In genomic region chr11:71003611-71004315, GRCm38 (mm10) we compare ENCODE assay signal across 8 mouse cellular contexts. TPM values are rescaled to one million over a fixed set of nuclear protein-coding genes. Genes with fewer than 3 reads are reported as not detected.
A peak's percentile ranks its signal among the peaks of the same experiment; 100 is the strongest.
DNase-seq lines count a peak whose midpoint lies in the region; ATAC-seq and TF ChIP-seq lines count a peak whose summit lies in the region.

No protein-coding gene starts in this region.

- H3K4me2 ChIP-seq in midbrain, embryonic 15.5 days = peak overlapping the region; percentile 91

- peaks cover 35% of the 10 kb centered on the region for H3K36me3 ChIP-seq in forebrain, embryonic 10.5 days (replicated peaks)
- H3K36me3 ChIP-seq in midbrain, embryonic 15.5 days (replicated peaks) = peaks cover 16% of the 10 kb centered on the region

- H3K4me1 ChIP-seq in forebrain, embryonic 10.5 days = peaks cover 22% of the 10 kb centered on the region
- H3K4me1 ChIP-seq in midbrain, embryonic 15.5 days = peaks cover 22% of the 10 kb centered on the region

- peak overlapping the region; percentile 83 for H3K9ac ChIP-seq in midbrain, embryonic 15.5 days

- peak; percentile 87 for ATAC-seq in midbrain, embryonic 15.5 days (replicated peaks)

- peak overlapping the region; percentile 82 for H3K4me3 ChIP-seq in left cerebral cortex, adult 2 months
- H3K4me3 ChIP-seq in forebrain, embryonic 10.5 days = peak overlapping the region; percentile 86
- peak overlapping the region; percentile 100 for H3K4me3 ChIP-seq in midbrain, embryonic 15.5 days

- no peaks in the 10 kb centered on the region for H3K27me3 ChIP-seq in forebrain, embryonic 10.5 days (ENCODE audit: poor library complexity, severe bottlenecking)
- no peaks in the 10 kb centered on the region for H3K27me3 ChIP-seq in midbrain, embryonic 15.5 days (replicated peaks)

- WGBS in forebrain, embryonic 10.5 days = 1% methylated on average over 49 of the region's 49 CpGs
- under 1% methylated on average over 49 of the region's 49 CpGs for WGBS in midbrain, embryonic 15.5 days

- no peak for DNase-seq in left cerebral cortex, adult 2 months (ENCODE audit: extremely low spot score in 1 of 2, low spot score in 2 of 2)
- no peak for DNase-seq in left cerebral cortex, adult 8-10 months (ENCODE audit: low spot score in 2 of 2)
- DNase-seq in ZHBTc4 (ENCODE audit: low read depth, low spot score) = peak; percentile 41
- no peak for DNase-seq in forebrain, embryonic 10.5 days (ENCODE audit: extremely low spot score, low spot score)
- peak; percentile 49 to 70 for DNase-seq in kidney, postnatal 36 days
- no peak for DNase-seq in Muller cell, postnatal 12 days (ENCODE audit: inconsistent ontology term)
- DNase-seq in layer of hippocampus, adult 11-12 months (ENCODE audit: low spot score) = no peak

- intact Hi-C loops in left cerebral cortex, adult 2 months (cut with DNase I) = loop anchor here (1.0 to 5.0 kb wide), 3 partner anchors 16 to 49 kb away; partner anchors contain the start of genes Derl2 and Mis12

- TF ChIP-seq CTCF in left cerebral cortex, adult 2 months (IDR thresholded peaks at IDR 0.05) = no peak

- no peaks in the 10 kb centered on the region for H3K9me3 ChIP-seq in forebrain, embryonic 10.5 days
- no peaks in the 10 kb centered on the region for H3K9me3 ChIP-seq in midbrain, embryonic 15.5 days

- peak overlapping the region; percentile 77 for H3K27ac ChIP-seq in left cerebral cortex, adult 2 months
- H3K27ac ChIP-seq in forebrain, embryonic 10.5 days = peak overlapping the region; percentile 87
- peak overlapping the region; percentile 84 for H3K27ac ChIP-seq in midbrain, embryonic 15.5 days

RNA-seq across cellular contexts. Expression of gene Dhx33, which starts 0.5 kb away (rescaled TPM):
- total RNA-seq in left cerebral cortex, adult 2 months (2021) = 10 to 100 TPM; 27.6 to 34.1 TPM
- total RNA-seq in left cerebral cortex, adult 8-10 months (2022) = 10 to 100 TPM; 25.7 to 28.6 (median 26.2) TPM
- 27.5 and 28.6 TPM in 2 replicates for polyA plus RNA-seq in forebrain, embryonic 10.5 days (2016; fragmentation: Nextera tagmentation; extraction: Ambion mirVana)
- 15.3 and 16.2 TPM in 2 replicates for polyA plus RNA-seq in midbrain, embryonic 15.5 days (2015; fragmentation: Nextera tagmentation; extraction: Ambion mirVana)

RNA-seq across cellular contexts. Expression of gene Mis12, which starts 15.6 kb away (rescaled TPM):
- total RNA-seq in left cerebral cortex, adult 2 months (2021) = 10 to 100 TPM; 18.6 to 18.9 TPM
- total RNA-seq in left cerebral cortex, adult 8-10 months (2022) = 10 to 100 TPM; 16.8 to 21.3 (median 18.4) TPM
- polyA plus RNA-seq in forebrain, embryonic 10.5 days (2016; fragmentation: Nextera tagmentation; extraction: Ambion mirVana) = 67.8 and 73.9 TPM in 2 replicates
- polyA plus RNA-seq in midbrain, embryonic 15.5 days (2015; fragmentation: Nextera tagmentation; extraction: Ambion mirVana) = 37.5 and 39.2 TPM in 2 replicates

RNA-seq across cellular contexts. Expression of gene Derl2, which starts 15.9 kb away (rescaled TPM):
- total RNA-seq in left cerebral cortex, adult 2 months (2021) = 10 to 100 TPM; 22.2 to 24.5 TPM
- total RNA-seq in left cerebral cortex, adult 8-10 months (2022) = 10 to 100 TPM; 22.0 to 24.3 (median 23.4) TPM
- 32.4 and 42.5 TPM in 2 replicates for polyA plus RNA-seq in forebrain, embryonic 10.5 days (2016; fragmentation: Nextera tagmentation; extraction: Ambion mirVana)
- polyA plus RNA-seq in midbrain, embryonic 15.5 days (2015; fragmentation: Nextera tagmentation; extraction: Ambion mirVana) = 28.8 and 33.1 TPM in 2 replicates

RNA-seq across cellular contexts. Expression of gene C1qbp, which starts 20.9 kb away (rescaled TPM):
- 10 to 100 TPM; 83.8 to 93.9 TPM for total RNA-seq in left cerebral cortex, adult 2 months (2021)
- total RNA-seq in left cerebral cortex, adult 8-10 months (2022) = 100 to 1,000 TPM; 104 to 113 (median 108) TPM
- 366 and 369 TPM in 2 replicates for polyA plus RNA-seq in forebrain, embryonic 10.5 days (2016; fragmentation: Nextera tagmentation; extraction: Ambion mirVana)
- polyA plus RNA-seq in midbrain, embryonic 15.5 days (2015; fragmentation: Nextera tagmentation; extraction: Ambion mirVana) = 160 and 166 TPM in 2 replicates

RNA-seq across cellular contexts. Expression of gene 6330403K07Rik, which starts 29.6 kb away (rescaled TPM):
- total RNA-seq in left cerebral cortex, adult 2 months (2021) = 100 to 1,000 TPM; 254 to 260 TPM
- 100 to 1,000 TPM; 273 to 287 (median 277) TPM for total RNA-seq in left cerebral cortex, adult 8-10 months (2022)
- 105 and 112 TPM in 2 replicates for polyA plus RNA-seq in forebrain, embryonic 10.5 days (2016; fragmentation: Nextera tagmentation; extraction: Ambion mirVana)
- 718 and 742 TPM in 2 replicates for polyA plus RNA-seq in midbrain, embryonic 15.5 days (2015; fragmentation: Nextera tagmentation; extraction: Ambion mirVana)

Comparison
In these comparisons a context has a peak if more than half of its experiments do, and no peak if none do; other contexts are left out.
1. DNase-seq: peak in ZHBTc4 (single experiment) and kidney, postnatal 36 days (2 of 2); none in left cerebral cortex, adult 2 months (0 of 2), left cerebral cortex, adult 8-10 months (0 of 2), forebrain, embryonic 10.5 days (single experiment), Muller cell, postnatal 12 days (single experiment) and layer of hippocampus, adult 11-12 months (single experiment).
2. Peak in every context shown above with its lines, with median percentiles within 50 percentile points of each other: H3K27ac ChIP-seq and H3K4me3 ChIP-seq.